Mouse (Mus musculus) midbrain, embryonic 13.5 days (tissue): ENCODE results near the gene Fchsd2. TPM values are rescaled to one million over a fixed set of nuclear protein-coding genes. Genes with fewer than 3 reads are reported as not detected.

Experiments used
- ATAC-seq: fragments of 200-750 bp; cut with Nextera tagmentation; 2 replicates; pipeline ENCODE4 v1.8.0; 2017; ENCODE audit warnings: mild to moderate bottlenecking, moderate TSS enrichment, moderate library complexity
- H3K27ac ChIP-seq: fragments of 300-500 bp; sonication (generic); 2 replicates; pipeline ENCODE4 v1.5.1; 2015; ENCODE audit warnings: inconsistent platforms, mild to moderate bottlenecking, moderate library complexity
- H3K27me3 ChIP-seq: fragments of 300-500 bp; sonication (generic); 2 replicates; pipeline ENCODE4 v1.6.1; 2015; ENCODE audit warnings: mild to moderate bottlenecking, inconsistent platforms
- H3K36me3 ChIP-seq: fragments of 300-500 bp; sonication (generic); 2 replicates; pipeline ENCODE4 v1.6.1; 2015; ENCODE audit warnings: mild to moderate bottlenecking, inconsistent platforms
- H3K4me1 ChIP-seq: fragments of 300-500 bp; sonication (generic); replicated peaks from 2 replicates; pipeline ENCODE4 v1.6.1; 2015; ENCODE audit warnings: inconsistent platforms
- H3K4me2 ChIP-seq: fragments of 300-500 bp; sonication (generic); replicated peaks from 2 replicates; pipeline ENCODE4 v1.6.1; 2015; ENCODE audit warnings: moderate library complexity, mild to moderate bottlenecking, inconsistent platforms
- H3K4me3 ChIP-seq: fragments of 300-500 bp; sonication (generic); replicated peaks from 2 replicates; pipeline ENCODE4 v1.5.1; 2015; ENCODE audit warnings: mild to moderate bottlenecking, inconsistent platforms
- H3K9ac ChIP-seq: fragments of 300-500 bp; sonication (generic); replicated peaks from 2 replicates; pipeline ENCODE4 v1.6.1; 2015; ENCODE audit warnings: mild to moderate bottlenecking, inconsistent platforms
- H3K9me3 ChIP-seq: fragments of 300-500 bp; sonication (generic); 2 replicates; pipeline ENCODE4 v1.6.1; 2016; ENCODE audit warnings: mild to moderate bottlenecking, inconsistent platforms
- WGBS: fragments of 180-500 bp; shearing (Covaris S2); methylation state at CpG from one replicate; pipeline ENCODE4 v1.1.7; 2015; 5-methylcytosine and 5-hydroxymethylcytosine counted together
- polyA plus RNA-seq: library from polyadenylated mRNA; unstranded; fragments of >200 nt; fragmentation: Nextera tagmentation; extraction: Ambion mirVana; gene quantifications from 2 replicates; pipeline ENCODE4 v1.2.1, GENCODE M21; 2015

The Fchsd2 gene
- polyA plus RNA-seq, 1 experiment from 2014 or later = 37.5 TPM

DNA sequence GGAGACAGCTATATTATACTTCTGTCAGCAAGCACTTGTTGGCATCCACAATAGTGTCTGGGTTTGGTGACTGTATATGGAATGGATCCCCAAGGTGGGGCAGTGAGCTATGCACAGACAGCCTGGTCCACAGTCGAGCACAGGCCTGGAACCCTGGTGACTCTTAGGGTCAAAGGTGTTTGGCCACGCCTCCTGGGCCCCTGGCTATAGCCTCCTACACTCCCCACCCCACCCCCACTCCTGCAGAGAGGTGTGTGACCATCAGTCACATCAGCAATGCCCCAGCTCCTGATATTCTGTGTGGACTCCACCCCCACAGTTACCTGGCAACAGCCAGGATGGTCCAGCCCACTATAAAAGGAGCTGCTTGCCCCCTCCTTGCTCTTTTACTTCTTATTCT is 73.9 kb downstream of the Fchsd2 start:
- Histone ChIP-seq H3K4me1 (peaks cover 4% of the 10 kb centered on the region; the same call in 1 of the 2 replicates), H3K4me2 (no peak overlapping the region), H3K27me3 (no peaks in the 10 kb centered on the region), H3K9me3 (no peaks in the 10 kb centered on the region), H3K9ac (no peak overlapping the region), H3K4me3 (no peak overlapping the region), H3K27ac (no peak overlapping the region), H3K36me3 (no peaks in the 10 kb centered on the region)
- 26% methylated on average over 2 of the region's 2 CpGs for WGBS
- no peak for ATAC-seq

DNA sequence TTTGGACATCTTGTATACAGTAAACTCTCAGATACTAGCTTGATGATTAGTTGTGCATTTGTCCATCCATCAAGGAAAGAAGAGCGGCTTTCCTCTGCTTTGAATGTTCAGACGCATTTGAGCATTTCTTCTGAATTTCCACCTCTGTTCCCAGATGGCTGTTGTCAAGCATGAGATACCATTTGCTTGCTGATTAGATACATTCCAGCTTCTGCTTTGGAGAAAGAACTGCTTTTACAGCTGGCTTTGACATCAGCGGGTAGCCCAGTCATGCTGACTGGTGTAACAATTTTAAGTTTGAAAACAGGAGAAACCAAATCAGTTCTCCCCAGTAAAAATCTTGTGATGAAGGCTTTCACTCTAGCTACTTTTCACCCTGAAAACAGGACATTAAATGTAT is 77.8 kb downstream of the Fchsd2 start:
- H3K4me3 ChIP-seq = no peak overlapping the region
- H3K27me3 ChIP-seq = no peaks in the 10 kb centered on the region
- no peak overlapping the region for H3K4me2 ChIP-seq
- no peaks in the 10 kb centered on the region for H3K36me3 ChIP-seq
- no peak overlapping the region for H3K27ac ChIP-seq
- H3K9me3 ChIP-seq = no peaks in the 10 kb centered on the region
- ATAC-seq = no peak
- no peak overlapping the region for H3K9ac ChIP-seq
- H3K4me1 ChIP-seq = peaks cover 10% of the 10 kb centered on the region
- WGBS = 62% methylated on average over 3 of the region's 3 CpGs

DNA sequence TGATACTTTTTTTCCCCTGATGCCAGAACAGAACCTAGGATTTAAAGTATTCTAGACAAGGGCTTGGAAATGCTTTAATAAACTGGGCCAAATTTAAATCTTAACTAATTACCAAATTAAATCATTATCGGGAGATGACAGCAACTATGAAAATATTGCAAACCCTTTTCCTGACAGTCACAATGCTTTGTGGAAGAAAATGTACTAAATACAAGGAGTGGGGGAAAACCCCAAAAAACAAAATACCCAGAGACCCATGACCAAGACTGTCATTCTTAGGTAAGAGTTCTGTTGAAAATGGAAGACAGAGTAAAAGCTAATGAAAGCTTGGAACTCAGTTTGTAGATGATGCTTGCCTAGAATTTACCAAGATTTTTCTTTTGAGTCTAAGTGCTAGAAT is 78.3 kb downstream of the Fchsd2 start:
- no peaks in the 10 kb centered on the region for H3K36me3 ChIP-seq
- H3K4me1 ChIP-seq = peaks cover 10% of the 10 kb centered on the region
- H3K9ac ChIP-seq = no peak overlapping the region
- no peaks in the 10 kb centered on the region for H3K27me3 ChIP-seq
- no peak for ATAC-seq
- WGBS = 93% methylated on average over 1 of the region's 1 CpGs
- H3K27ac ChIP-seq = no peak overlapping the region
- no peaks in the 10 kb centered on the region for H3K9me3 ChIP-seq
- no peak overlapping the region for H3K4me2 ChIP-seq
- no peak overlapping the region for H3K4me3 ChIP-seq

DNA sequence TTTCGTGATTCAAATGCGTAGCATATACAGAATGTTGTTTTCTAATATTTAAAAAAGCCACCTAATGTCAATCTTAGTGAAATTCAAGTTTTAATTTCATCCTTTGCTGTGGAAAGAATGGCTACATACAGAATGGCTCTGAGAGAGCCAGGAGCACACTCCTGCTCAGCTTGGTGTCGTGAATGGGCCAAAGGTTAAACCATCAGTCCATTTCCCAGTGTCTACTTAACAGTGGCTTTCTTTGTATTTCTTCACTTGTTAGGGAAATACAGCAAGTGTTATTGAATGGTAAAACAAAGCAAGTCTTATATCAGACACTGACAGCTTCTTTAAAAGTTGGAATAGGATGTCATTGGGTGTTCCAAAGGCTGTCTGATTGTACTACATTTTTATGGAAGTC is 80.7 kb downstream of the Fchsd2 start:
- WGBS = 70% methylated on average over 3 of the region's 3 CpGs
- H3K27ac ChIP-seq = no peak overlapping the region
- ATAC-seq = no peak

DNA sequence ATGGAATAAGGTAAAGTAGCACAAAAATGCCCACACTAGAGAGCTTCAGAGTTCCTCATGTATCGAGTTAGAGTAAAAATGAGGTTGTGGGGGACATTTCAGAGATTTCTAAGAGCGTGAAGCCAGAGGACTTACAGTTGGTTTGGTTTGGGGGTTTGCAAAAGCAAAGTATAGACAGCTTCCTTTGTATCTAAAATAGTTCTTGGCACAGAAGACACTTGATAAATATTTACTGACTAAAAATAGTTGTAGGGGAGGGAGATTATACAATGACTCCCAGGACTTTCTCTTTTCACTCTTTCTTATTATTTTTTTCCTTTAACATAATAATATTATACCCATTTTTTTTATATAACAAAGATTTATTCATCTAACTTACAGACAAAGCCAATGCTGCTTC is 86.1 kb downstream of the Fchsd2 start:
- Histone ChIP-seq H3K36me3 (no peaks in the 10 kb centered on the region), H3K27me3 (no peaks in the 10 kb centered on the region), H3K4me3 (no peak overlapping the region), H3K4me1 (0 out of 2 replicates have a peak, but pooled peaks cover 2% of the 10 kb centered on the region), H3K27ac (no peak overlapping the region), H3K9ac (no peak overlapping the region), H3K4me2 (no peak overlapping the region), H3K9me3 (no peaks in the 10 kb centered on the region)
- no peak for ATAC-seq
- 88% methylated on average over 2 of the region's 2 CpGs for WGBS

More for the DNA sequence above, 80.7 kb downstream of the Fchsd2 start:
- Histone ChIP-seq H3K27me3 (no peaks in the 10 kb centered on the region), H3K9me3 (no peaks in the 10 kb centered on the region), H3K4me2 (no peak overlapping the region), H3K36me3 (no peaks in the 10 kb centered on the region), H3K9ac (no peak overlapping the region), H3K4me1 (peaks cover 7% of the 10 kb centered on the region), H3K4me3 (no peak overlapping the region)

DNA sequence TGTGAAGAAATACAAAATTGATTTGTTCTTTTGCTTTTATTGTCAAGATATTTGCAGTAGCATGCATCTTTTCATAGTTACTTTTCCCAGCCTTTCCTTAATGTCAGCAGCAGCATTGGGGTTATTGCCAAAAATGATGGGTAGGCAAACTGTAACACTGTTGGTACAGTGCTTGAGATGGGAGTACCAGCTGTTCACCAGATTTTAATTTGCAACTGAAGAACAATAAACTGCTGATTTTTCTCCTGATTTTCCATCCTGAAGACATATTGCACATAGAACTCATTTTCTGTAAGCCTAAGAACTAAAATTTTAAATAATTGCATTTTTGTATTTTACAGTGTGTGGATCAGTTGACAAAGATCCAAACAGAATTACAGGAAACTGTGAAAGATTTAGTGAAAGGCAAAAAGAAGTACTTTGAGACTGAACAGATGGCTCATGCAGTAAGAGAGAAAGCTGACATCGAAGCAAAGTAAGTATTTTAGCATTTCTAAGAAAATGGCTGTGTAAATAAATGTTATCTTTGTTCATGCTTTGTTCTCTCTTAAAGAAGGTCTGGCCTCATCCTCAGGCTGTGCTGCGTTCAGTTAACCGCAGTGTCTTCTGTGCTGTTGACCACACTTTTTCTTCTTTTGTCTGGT is 98.8 kb downstream of the Fchsd2 start:
- H3K4me1 ChIP-seq = no peaks in the 10 kb centered on the region
- H3K4me3 ChIP-seq = no peak overlapping the region
- no peaks in the 10 kb centered on the region for H3K9me3 ChIP-seq
- H3K27me3 ChIP-seq = no peaks in the 10 kb centered on the region
- no peak for ATAC-seq
- H3K36me3 ChIP-seq = peaks cover 18% of the 10 kb centered on the region
- no peak overlapping the region for H3K9ac ChIP-seq
- H3K27ac ChIP-seq = no peak overlapping the region
- WGBS = 80% methylated on average over 3 of the region's 3 CpGs
- no peak overlapping the region for H3K4me2 ChIP-seq

DNA sequence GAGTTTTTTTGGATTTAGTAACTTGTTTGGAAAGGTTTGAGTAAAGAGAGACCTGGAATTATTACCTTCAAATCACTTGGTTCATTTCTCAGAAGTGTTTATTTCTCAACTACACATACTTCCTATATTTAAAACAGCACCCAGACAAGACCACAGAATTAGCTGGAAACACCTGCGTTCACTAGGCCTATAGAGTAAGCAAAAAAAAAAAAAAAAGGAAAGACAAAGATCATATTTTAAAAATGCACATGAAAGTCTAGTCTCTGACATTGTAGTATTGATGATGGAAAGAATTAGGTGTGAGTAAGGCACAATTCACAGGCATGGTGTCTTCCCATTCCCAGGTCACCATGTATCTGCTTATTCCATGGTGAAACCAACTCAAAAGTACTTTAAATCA is 118.2 kb downstream of the Fchsd2 start:
- Histone ChIP-seq H3K27me3 (no peaks in the 10 kb centered on the region), H3K9ac (no peak overlapping the region), H3K4me3 (no peak overlapping the region), H3K27ac (no peak overlapping the region), H3K36me3 (peaks cover 4% of the 10 kb centered on the region; the same call in 1 of the 2 replicates), H3K4me1 (peaks cover 3% of the 10 kb centered on the region; the same call in 1 of the 2 replicates), H3K9me3 (no peaks in the 10 kb centered on the region), H3K4me2 (no peak overlapping the region)
- ATAC-seq = no peak
- 100% methylated on average over 1 of the region's 1 CpGs for WGBS

DNA sequence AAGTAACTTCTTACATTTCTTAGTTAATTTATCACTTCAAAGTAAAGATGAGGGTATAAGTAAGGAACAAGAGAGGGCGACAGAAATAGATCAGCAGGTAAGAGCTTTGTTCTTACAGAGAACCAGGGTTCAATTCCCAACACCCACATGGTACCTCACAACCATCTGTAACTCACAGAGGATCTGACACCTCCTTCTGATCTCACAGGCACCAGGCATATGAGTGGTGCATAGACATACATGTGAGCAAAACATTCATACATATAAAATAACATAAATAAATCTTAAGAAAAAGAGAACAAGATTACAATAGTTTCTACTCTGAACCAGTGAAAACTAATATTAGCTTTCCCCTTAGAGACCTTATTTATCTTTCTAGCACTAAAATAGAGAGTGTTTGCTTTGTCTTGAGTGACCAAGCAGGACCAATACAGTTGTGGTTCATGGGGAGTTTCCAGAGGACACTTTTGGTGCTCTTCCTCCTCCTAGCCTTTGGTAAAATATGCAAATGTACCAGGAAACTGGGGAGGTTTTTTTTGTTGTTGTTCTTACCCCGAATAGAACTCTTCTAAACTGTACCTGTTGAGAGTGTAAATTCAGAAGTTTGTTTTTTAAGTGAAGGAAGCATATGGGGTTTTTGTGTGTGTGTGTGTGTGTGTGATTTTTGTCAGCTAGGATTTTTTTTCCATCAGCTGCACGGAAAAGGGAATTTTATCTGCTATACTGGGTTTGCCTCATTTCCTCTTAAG is 121.0 kb downstream of the Fchsd2 start:
- no peak overlapping the region for H3K9ac ChIP-seq
- no peak overlapping the region for H3K4me2 ChIP-seq
- peaks cover 4% of the 10 kb centered on the region; the same call in 1 of the 2 replicates for H3K36me3 ChIP-seq
- no peak overlapping the region for H3K4me3 ChIP-seq
- no peaks in the 10 kb centered on the region for H3K27me3 ChIP-seq
- no peaks in the 10 kb centered on the region for H3K9me3 ChIP-seq
- no peaks in the 10 kb centered on the region for H3K4me1 ChIP-seq
- WGBS = 83% methylated on average over 3 of the region's 3 CpGs
- ATAC-seq = no peak
- no peak overlapping the region for H3K27ac ChIP-seq

DNA sequence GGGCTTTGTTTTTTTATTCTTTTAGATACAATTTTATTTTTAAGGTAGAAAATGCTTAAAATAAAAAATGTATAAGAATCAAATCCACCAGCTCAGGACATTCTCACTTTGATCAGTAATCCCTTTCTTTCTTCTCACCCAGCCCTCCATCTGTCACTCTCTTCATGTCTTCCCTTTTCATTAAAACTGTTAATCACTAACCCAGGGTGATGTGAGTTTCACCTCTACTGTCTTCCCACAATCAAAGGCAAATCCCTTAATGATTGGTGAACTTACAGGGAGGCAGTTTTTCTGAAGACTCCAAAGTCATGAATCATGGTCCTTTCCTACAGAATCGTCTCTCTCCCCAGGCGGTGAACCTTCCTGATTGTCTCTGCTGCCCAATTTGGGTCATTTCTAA is 124.1 kb downstream of the Fchsd2 start:
- no peak overlapping the region for H3K4me2 ChIP-seq
- H3K4me1 ChIP-seq = no peaks in the 10 kb centered on the region
- H3K9me3 ChIP-seq = no peaks in the 10 kb centered on the region
- WGBS = 74% methylated on average over 2 of the region's 2 CpGs
- no peaks in the 10 kb centered on the region for H3K27me3 ChIP-seq
- no peak overlapping the region for H3K27ac ChIP-seq
- no peak overlapping the region for H3K9ac ChIP-seq
- no peak for ATAC-seq
- peaks cover 4% of the 10 kb centered on the region; the same call in 1 of the 2 replicates for H3K36me3 ChIP-seq
- no peak overlapping the region for H3K4me3 ChIP-seq

DNA sequence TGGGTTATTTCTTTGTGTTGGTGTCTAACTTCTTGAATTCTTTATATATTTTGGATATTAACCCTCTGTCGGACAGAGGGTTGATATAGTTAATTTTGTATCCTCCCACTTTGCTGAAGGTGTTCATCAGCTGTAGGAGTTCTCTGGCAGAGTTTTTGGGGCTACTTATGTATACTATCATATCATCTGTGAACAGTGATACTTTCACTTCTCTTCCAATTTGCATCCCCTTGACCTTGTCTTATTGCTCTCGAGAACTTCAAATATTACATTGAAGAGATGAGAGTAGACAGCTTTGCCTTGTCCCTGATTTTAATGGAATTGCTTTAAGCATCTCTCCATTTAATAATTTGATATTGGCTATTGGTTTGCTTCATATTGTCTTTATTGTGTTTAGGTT is 130.8 kb downstream of the Fchsd2 start:
- Histone ChIP-seq H3K9ac (no peak overlapping the region), H3K9me3 (no peaks in the 10 kb centered on the region), H3K27me3 (no peaks in the 10 kb centered on the region), H3K36me3 (no peaks in the 10 kb centered on the region), H3K4me2 (no peak overlapping the region), H3K27ac (no peak overlapping the region), H3K4me3 (no peak overlapping the region), H3K4me1 (no peaks in the 10 kb centered on the region)
- WGBS = 96% methylated on average over 2 of the region's 2 CpGs
- no peak for ATAC-seq

DNA sequence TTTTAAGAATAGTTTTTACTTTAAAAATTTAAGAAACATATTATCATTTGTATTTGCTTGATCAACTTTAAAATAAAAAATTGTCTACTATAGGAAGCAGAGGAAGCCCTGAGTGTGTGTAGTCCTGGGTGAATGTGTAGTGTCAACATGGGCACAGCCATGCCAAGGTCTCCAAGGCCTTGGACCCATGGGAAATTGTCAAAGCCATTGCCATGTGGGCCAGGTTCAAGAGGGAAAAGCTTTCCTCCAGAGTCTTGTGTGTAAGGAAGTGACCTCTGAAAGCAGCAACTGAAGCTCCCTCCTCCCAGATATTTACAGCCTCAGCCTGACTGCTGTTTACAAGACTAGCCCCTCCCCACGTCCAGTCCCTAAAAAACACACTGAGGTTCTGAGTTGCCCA is 136.7 kb downstream of the Fchsd2 start:
- H3K9me3 ChIP-seq = no peaks in the 10 kb centered on the region
- no peak overlapping the region for H3K4me2 ChIP-seq
- H3K4me3 ChIP-seq = no peak overlapping the region
- H3K9ac ChIP-seq = no peak overlapping the region
- WGBS = 67% methylated on average over 1 of the region's 1 CpGs
- no peak overlapping the region for H3K27ac ChIP-seq
- H3K27me3 ChIP-seq = no peaks in the 10 kb centered on the region
- H3K4me1 ChIP-seq = peaks cover 12% of the 10 kb centered on the region
- no peak for ATAC-seq
- H3K36me3 ChIP-seq = no peaks in the 10 kb centered on the region; the same call in 1 of the 2 replicates

DNA sequence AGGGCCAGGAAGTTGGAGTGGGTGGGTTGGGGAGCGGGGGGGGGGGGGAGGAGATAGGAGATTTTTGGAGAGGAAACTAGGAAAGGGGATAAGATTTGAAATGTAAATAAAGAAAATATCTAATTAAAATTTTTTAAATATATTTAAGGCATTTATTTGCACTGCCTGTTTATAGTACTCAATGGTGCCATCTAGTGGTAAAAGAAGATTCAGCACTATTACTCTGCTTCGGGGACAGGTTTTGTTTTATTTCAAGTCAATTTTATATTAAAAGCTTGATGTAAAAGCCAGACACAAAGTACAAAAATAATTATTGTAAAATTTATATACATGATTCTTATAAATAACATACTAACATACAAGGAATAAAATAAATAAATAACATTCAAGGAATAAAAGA is 138.8 kb downstream of the Fchsd2 start:
- Histone ChIP-seq H3K4me2 (no peak overlapping the region), H3K4me3 (no peak overlapping the region), H3K4me1 (peaks cover 12% of the 10 kb centered on the region), H3K36me3 (no peaks in the 10 kb centered on the region; the same call in 1 of the 2 replicates), H3K27ac (no peak overlapping the region), H3K9ac (no peak overlapping the region), H3K27me3 (no peaks in the 10 kb centered on the region), H3K9me3 (no peaks in the 10 kb centered on the region)
- 33% methylated on average over 2 of the region's 2 CpGs for WGBS
- ATAC-seq = no peak
